Mouse (Mus musculus) stomach, embryonic 14.5 days (tissue): ENCODE data around the gene Grb7. TPM values are rescaled to one million over a fixed set of nuclear protein-coding genes. Genes with fewer than 3 reads are reported as not detected.

Source experiments
- ATAC-seq: fragments of 200-750 bp; cut with Nextera tagmentation; 2 replicates; pipeline ENCODE4 v1.8.0; 2017; ENCODE audit warnings: low read depth, moderate TSS enrichment; ENCODE audit not compliant: insufficient number of reproducible peaks, insufficient read depth, low FRiP score
- H3K27ac ChIP-seq: fragments of 300-500 bp; sonication (generic); 2 replicates; pipeline ENCODE4 v1.5.1; 2014; ENCODE audit warnings: mild to moderate bottlenecking, low read length, moderate library complexity, mixed read lengths
- H3K27me3 ChIP-seq: fragments of 300-500 bp; sonication (generic); 2 replicates; pipeline ENCODE4 v1.6.1; 2014; ENCODE audit warnings: low read length, control low read depth, mixed read lengths; ENCODE audit not compliant: control insufficient read depth, insufficient read depth
- H3K36me3 ChIP-seq: fragments of 300-500 bp; sonication (generic); 2 replicates; pipeline ENCODE4 v1.6.1; 2014; ENCODE audit warnings: mild to moderate bottlenecking, control low read depth, low read length, moderate library complexity, mixed read lengths; ENCODE audit not compliant: control insufficient read depth, insufficient read depth
- H3K4me1 ChIP-seq: fragments of 300-500 bp; sonication (generic); 2 replicates; pipeline ENCODE4 v1.6.1; 2014; ENCODE audit warnings: low read length, control low read depth, mixed read lengths; ENCODE audit not compliant: control insufficient read depth, insufficient read depth
- H3K4me2 ChIP-seq: fragments of 300-500 bp; sonication (generic); replicated peaks from 2 replicates; pipeline ENCODE4 v1.6.1; 2014; ENCODE audit warnings: low read depth, low read length, control low read depth
- H3K4me3 ChIP-seq: fragments of 300-500 bp; sonication (generic); 2 replicates; pipeline ENCODE4 v1.5.1; 2014; ENCODE audit warnings: low read depth, low read length, control low read depth
- H3K9ac ChIP-seq: fragments of 300-500 bp; sonication (generic); replicated peaks from 2 replicates; pipeline ENCODE4 v1.6.1; 2014; ENCODE audit warnings: low read depth, mild to moderate bottlenecking, control low read depth, low read length, moderate library complexity, mixed read lengths
- H3K9me3 ChIP-seq: fragments of 300-500 bp; sonication (generic); 2 replicates; pipeline ENCODE4 v1.6.1; 2016; ENCODE audit warnings: low read depth, low read length, control low read depth; ENCODE audit not compliant: control insufficient read depth
- WGBS: fragments of 180-500 bp; shearing (Covaris S2); extraction: QIAGEN DNeasy Blood & Tissue Kit; methylation state at CpG from one replicate; pipeline ENCODE4 v1.1.7; 2014; 5-methylcytosine and 5-hydroxymethylcytosine counted together
- polyA plus RNA-seq: library from polyadenylated mRNA; unstranded; fragments of >200 nt; fragmentation: Nextera tagmentation; extraction: Ambion mirVana; gene quantifications from 2 replicates; pipeline ENCODE4 v1.2.1, GENCODE M21; 2014

Gene Grb7
- polyA plus RNA-seq, 1 experiment from 2014 or later, result 44.0 TPM

DNA sequence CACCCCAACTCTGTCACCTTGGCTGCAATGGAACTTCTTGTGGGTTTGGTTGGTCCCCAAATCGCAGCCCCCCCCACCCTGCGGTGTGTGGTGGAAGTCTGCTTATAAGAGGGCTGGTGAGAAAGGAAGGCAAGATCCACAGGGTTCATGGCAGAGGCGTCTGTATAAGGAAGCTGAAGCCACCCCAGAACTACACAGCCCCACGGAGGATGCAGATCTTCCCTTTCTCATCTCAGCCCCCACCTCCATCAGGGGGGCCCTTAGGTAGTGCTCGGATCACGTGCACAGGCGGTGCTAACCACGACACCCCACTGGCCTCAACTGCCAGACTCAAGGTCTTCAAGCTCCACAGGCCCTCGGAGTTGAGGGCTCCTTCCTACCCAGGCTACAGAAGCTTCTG is 17.7 kb downstream of the Grb7 start:
- H3K36me3 ChIP-seq, result no peaks in the 10 kb centered on the region
- peaks cover 7% of the 10 kb centered on the region; the same call in 1 of the 2 replicates for H3K27me3 ChIP-seq
- H3K4me2 ChIP-seq, result no peak overlapping the region
- ATAC-seq, result no peak
- H3K9ac ChIP-seq, result no peak overlapping the region
- H3K4me3 ChIP-seq, result no peak overlapping the region
- H3K27ac ChIP-seq, result no peak overlapping the region
- no peaks in the 10 kb centered on the region for H3K4me1 ChIP-seq
- H3K9me3 ChIP-seq, result no peaks in the 10 kb centered on the region
- 88% methylated on average over 9 of the region's 9 CpGs for WGBS

- Histone ChIP-seq H3K4me1 (no peaks in the 10 kb centered on the region), H3K27me3 (0 out of 2 replicates have a peak, but pooled peaks cover under 1% of the 10 kb centered on the region), H3K4me3 (no peak overlapping the region), H3K27ac (no peak overlapping the region), H3K9ac (no peak overlapping the region), H3K9me3 (no peaks in the 10 kb centered on the region), H3K36me3 (no peaks in the 10 kb centered on the region), H3K4me2 (no peak overlapping the region)
- no peak for ATAC-seq
- WGBS, result 78% methylated on average over 6 of the region's 6 CpGs
These were observed 18.3 kb downstream of the Grb7 start for GRCm38 (mm10) chr11:98464516-98464915.

DNA sequence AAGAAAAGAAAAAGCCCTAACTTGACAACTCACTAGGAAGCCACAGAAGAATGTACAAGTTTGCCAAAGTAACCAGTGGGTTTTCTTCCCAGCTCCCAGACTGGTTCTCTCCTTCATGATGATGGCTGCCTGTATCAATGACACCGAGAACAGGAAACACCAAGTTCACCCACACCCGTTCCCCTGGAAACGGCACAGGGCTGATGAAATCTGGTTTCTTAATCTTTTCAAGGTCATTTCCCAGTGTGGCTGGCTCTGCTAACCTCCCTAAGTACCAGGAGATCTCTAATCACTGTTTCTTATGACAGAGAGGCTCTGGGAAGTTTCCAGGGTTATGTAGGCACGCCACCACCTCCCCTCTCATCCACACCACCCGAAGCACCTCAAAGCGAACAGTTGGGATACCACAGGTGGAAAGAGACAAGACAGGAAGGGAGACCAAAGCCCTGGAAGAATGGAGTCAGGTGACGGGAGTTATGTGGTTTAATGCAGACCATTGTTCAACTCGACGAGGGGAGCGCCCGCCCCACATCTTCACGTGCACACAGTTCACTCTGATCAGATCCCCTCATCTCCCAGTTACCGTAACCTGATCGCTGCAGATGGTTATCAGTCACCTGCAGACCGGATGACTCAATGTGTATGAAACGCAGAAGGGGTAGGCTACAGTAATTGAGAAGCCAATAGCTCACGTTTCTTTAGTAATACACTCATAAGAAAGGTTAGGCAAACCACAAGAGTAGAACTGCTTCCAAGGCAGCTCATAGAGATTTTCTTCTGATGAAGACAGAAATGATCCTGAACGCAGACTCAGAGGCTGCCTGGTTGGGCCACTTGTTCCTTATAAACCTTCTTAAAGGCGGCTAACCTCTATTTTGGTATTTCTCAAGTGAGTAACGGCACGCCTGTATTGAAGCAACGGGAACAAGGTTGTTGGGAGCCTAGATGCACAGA is 23.8 kb downstream of the Grb7 start:
- Histone ChIP-seq H3K4me2 (no peak overlapping the region), H3K36me3 (no peaks in the 10 kb centered on the region), H3K4me1 (no peaks in the 10 kb centered on the region), H3K9ac (no peak overlapping the region), H3K27me3 (no peaks in the 10 kb centered on the region), H3K9me3 (no peaks in the 10 kb centered on the region), H3K4me3 (no peak overlapping the region), H3K27ac (no peak overlapping the region)
- WGBS, result 59% methylated on average over 22 of the region's 22 CpGs
- no peak for ATAC-seq

DNA sequence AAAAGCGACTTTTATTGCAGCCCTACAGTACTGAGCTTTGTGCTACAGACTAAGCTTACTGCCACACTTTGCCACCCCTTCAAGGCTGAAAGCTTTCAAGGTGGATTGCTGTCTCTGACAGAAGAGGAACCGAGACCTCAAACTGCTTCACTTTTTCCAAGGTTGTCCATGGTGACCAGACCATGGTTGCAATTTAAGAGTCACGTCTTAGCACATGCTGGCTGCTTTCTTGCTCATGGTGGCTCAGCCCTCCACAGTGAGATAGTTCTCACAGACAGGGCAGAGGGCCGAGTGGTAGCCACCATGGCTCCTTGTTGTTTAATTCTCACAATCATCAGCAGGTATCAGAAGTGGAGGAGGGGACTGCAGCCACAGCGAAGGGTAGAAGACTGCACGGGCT is 24.6 kb downstream of the Grb7 start:
- Histone ChIP-seq H3K4me2 (no peak overlapping the region), H3K4me3 (no peak overlapping the region), H3K27ac (no peak overlapping the region), H3K27me3 (no peaks in the 10 kb centered on the region), H3K9ac (no peak overlapping the region), H3K9me3 (no peaks in the 10 kb centered on the region), H3K4me1 (no peaks in the 10 kb centered on the region), H3K36me3 (no peaks in the 10 kb centered on the region)
- 75% methylated on average over 6 of the region's 6 CpGs for WGBS
- no peak for ATAC-seq

GRCm38 (mm10) chr11:98472696-98473095 is 26.5 kb downstream of the Grb7 start:
- Histone ChIP-seq H3K36me3 (no peaks in the 10 kb centered on the region), H3K9ac (no peak overlapping the region), H3K4me3 (no peak overlapping the region), H3K27me3 (no peaks in the 10 kb centered on the region), H3K4me1 (no peaks in the 10 kb centered on the region), H3K9me3 (no peaks in the 10 kb centered on the region), H3K4me2 (no peak overlapping the region), H3K27ac (no peak overlapping the region)
- no peak for ATAC-seq
- 62% methylated on average over 4 of the region's 4 CpGs for WGBS

DNA sequence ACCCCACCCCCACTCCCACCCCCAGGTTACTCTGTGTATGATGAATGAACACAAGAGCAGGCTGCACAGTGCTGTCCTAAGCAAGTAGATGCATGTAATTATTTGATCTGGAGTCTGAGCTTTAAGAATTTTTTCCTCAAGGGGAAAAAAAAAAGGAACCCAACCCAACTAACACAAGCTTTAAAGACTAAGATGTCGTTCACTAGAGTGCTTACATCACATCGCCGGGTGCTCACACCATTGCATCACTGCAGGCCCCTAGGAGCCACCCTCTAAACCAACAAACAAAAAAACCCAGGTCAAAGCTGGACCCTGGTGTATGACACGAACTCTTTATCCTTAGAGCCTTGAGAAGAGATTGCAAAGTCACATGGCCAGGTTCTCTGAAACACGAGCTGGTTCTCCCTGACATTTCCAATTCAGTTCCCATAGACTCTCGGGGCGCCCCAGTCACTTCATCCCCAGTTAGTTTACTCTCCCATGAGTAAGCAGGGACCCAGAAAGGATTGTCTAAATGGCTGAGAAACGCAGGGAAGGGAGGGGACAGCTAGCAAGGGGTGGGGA is 27.8 kb downstream of the Grb7 start:
- Histone ChIP-seq H3K4me1 (no peaks in the 10 kb centered on the region), H3K27me3 (no peaks in the 10 kb centered on the region), H3K9ac (no peak overlapping the region), H3K4me2 (no peak overlapping the region), H3K36me3 (no peaks in the 10 kb centered on the region), H3K9me3 (no peaks in the 10 kb centered on the region), H3K4me3 (no peak overlapping the region), H3K27ac (no peak overlapping the region)
- WGBS, result 50% methylated on average over 8 of the region's 8 CpGs
- ATAC-seq, result no peak

- WGBS, result 87% methylated on average over 11 of the region's 11 CpGs
- ATAC-seq, result no peak
These were observed 28.8 kb downstream of the Grb7 start for GRCm38 (mm10) chr11:98474967-98475366.

GRCm38 (mm10) chr11:98475630-98476433 is 29.6 kb downstream of the Grb7 start:
- Histone ChIP-seq H3K4me1 (no peaks in the 10 kb centered on the region), H3K27ac (no peak overlapping the region), H3K4me3 (no peak overlapping the region), H3K9me3 (no peaks in the 10 kb centered on the region), H3K36me3 (no peaks in the 10 kb centered on the region), H3K27me3 (no peaks in the 10 kb centered on the region), H3K4me2 (no peak overlapping the region), H3K9ac (no peak overlapping the region)
- 85% methylated on average over 9 of the region's 9 CpGs for WGBS
- no peak for ATAC-seq

More at GRCm38 (mm10) chr11:98474967-98475366, 28.8 kb downstream of the Grb7 start:
- no peak overlapping the region for H3K27ac ChIP-seq
- no peak overlapping the region for H3K4me2 ChIP-seq
- no peaks in the 10 kb centered on the region for H3K4me1 ChIP-seq
- H3K9ac ChIP-seq, result no peak overlapping the region
- H3K36me3 ChIP-seq, result no peaks in the 10 kb centered on the region
- no peaks in the 10 kb centered on the region for H3K9me3 ChIP-seq
- H3K4me3 ChIP-seq, result no peak overlapping the region
- no peaks in the 10 kb centered on the region for H3K27me3 ChIP-seq
